Mouse (Mus musculus) midbrain, embryonic 13.5 days (tissue): ENCODE results near the gene Babam2. TPM values are rescaled to one million over a fixed set of nuclear protein-coding genes. Genes with fewer than 3 reads are reported as not detected.

Source experiments
- ATAC-seq: fragments of 200-750 bp; cut with Nextera tagmentation; 2 replicates; pipeline ENCODE4 v1.8.0; 2017; ENCODE audit warnings: mild to moderate bottlenecking, moderate TSS enrichment, moderate library complexity
- H3K27ac ChIP-seq: fragments of 300-500 bp; sonication (generic); 2 replicates; pipeline ENCODE4 v1.5.1; 2015; ENCODE audit warnings: inconsistent platforms, mild to moderate bottlenecking, moderate library complexity
- H3K27me3 ChIP-seq: fragments of 300-500 bp; sonication (generic); 2 replicates; pipeline ENCODE4 v1.6.1; 2015; ENCODE audit warnings: mild to moderate bottlenecking, inconsistent platforms
- H3K36me3 ChIP-seq: fragments of 300-500 bp; sonication (generic); 2 replicates; pipeline ENCODE4 v1.6.1; 2015; ENCODE audit warnings: mild to moderate bottlenecking, inconsistent platforms
- H3K4me1 ChIP-seq: fragments of 300-500 bp; sonication (generic); replicated peaks from 2 replicates; pipeline ENCODE4 v1.6.1; 2015; ENCODE audit warnings: inconsistent platforms
- H3K4me2 ChIP-seq: fragments of 300-500 bp; sonication (generic); replicated peaks from 2 replicates; pipeline ENCODE4 v1.6.1; 2015; ENCODE audit warnings: moderate library complexity, mild to moderate bottlenecking, inconsistent platforms
- H3K4me3 ChIP-seq: fragments of 300-500 bp; sonication (generic); replicated peaks from 2 replicates; pipeline ENCODE4 v1.5.1; 2015; ENCODE audit warnings: mild to moderate bottlenecking, inconsistent platforms
- H3K9ac ChIP-seq: fragments of 300-500 bp; sonication (generic); replicated peaks from 2 replicates; pipeline ENCODE4 v1.6.1; 2015; ENCODE audit warnings: mild to moderate bottlenecking, inconsistent platforms
- H3K9me3 ChIP-seq: fragments of 300-500 bp; sonication (generic); 2 replicates; pipeline ENCODE4 v1.6.1; 2016; ENCODE audit warnings: mild to moderate bottlenecking, inconsistent platforms
- WGBS: fragments of 180-500 bp; shearing (Covaris S2); methylation state at CpG from one replicate; pipeline ENCODE4 v1.1.7; 2015; 5-methylcytosine and 5-hydroxymethylcytosine counted together
- polyA plus RNA-seq: library from polyadenylated mRNA; unstranded; fragments of >200 nt; fragmentation: Nextera tagmentation; extraction: Ambion mirVana; gene quantifications from 2 replicates; pipeline ENCODE4 v1.2.1, GENCODE M21; 2015

Babam2 gene
- polyA plus RNA-seq, result 63.4 and 64.7 TPM in 2 replicates

- H3K27ac ChIP-seq, result peak within 1 kb of the TSS; percentile 92
- peak within 1 kb of the TSS; percentile 79 for H3K4me3 ChIP-seq
- no peaks in the 10 kb centered on the region for H3K27me3 ChIP-seq
- H3K4me2 ChIP-seq, result peak within 1 kb of the TSS; percentile 80
- H3K9me3 ChIP-seq, result no peaks in the 10 kb centered on the region
- H3K9ac ChIP-seq, result peak within 1 kb of the TSS; percentile 85
- peak; percentile 98 for ATAC-seq
- H3K4me1 ChIP-seq, result peaks cover 10% of the 10 kb centered on the region
- WGBS, result under 1% methylated on average over 70 of the region's 71 CpGs
- H3K36me3 ChIP-seq, result no peaks in the 10 kb centered on the region
Observed at GRCm38 (mm10) chr5:31697644-31698296, at the start of gene Babam2. Gene Babam2, plus strand, starts transcription at chr5:31697684.

DNA sequence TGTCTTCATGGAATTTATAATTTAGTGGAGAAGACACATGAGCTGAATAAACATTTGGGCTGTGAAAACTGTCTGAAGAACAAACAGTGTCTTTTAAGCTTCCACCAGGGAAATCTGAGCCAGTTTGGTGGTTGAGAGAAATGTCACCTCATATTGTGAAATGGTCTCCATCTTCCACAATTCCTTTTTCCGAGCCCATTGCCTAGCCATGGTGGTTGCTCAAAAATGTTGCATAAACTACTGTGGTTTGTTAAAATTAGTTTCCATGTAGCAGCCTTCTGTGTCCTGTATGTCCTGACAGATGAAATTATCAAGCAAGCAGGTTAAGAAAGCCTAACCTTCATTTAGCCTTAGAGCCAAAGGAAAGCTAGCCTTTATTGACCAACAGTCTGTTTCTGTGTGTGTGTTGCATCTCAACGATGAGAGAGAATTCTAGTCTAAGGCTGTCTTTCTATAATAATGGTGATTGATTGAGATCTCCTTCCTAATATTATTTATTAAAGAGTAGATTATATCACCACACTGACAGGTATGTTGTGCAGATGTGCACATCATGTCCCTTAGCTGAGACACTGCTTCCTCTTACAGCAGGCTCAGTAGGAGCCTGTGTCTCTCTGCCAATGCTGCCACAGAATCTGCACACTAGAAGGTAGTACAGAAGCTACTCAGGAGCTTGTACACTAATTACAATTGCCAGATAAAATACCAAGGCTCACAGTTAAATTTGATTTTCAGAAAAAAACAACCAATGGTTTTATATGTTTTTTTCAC lies 46.8 kb upstream of the Babam2 start:
- no peak overlapping the region for H3K4me3 ChIP-seq
- H3K4me1 ChIP-seq, result no peaks in the 10 kb centered on the region
- H3K9me3 ChIP-seq, result no peaks in the 10 kb centered on the region
- H3K36me3 ChIP-seq, result 0 out of 2 replicates have a peak, but pooled peaks cover 3% of the 10 kb centered on the region
- no peak overlapping the region for H3K4me2 ChIP-seq
- H3K27ac ChIP-seq, result no peak overlapping the region
- ATAC-seq, result no peak
- H3K9ac ChIP-seq, result no peak overlapping the region
- 90% methylated on average over 2 of the region's 2 CpGs for WGBS
- H3K27me3 ChIP-seq, result no peaks in the 10 kb centered on the region

- H3K4me2 ChIP-seq, result no peak overlapping the region
- H3K36me3 ChIP-seq, result 0 out of 2 replicates have a peak, but pooled peaks cover 3% of the 10 kb centered on the region
- no peak overlapping the region for H3K4me3 ChIP-seq
- H3K9ac ChIP-seq, result no peak overlapping the region
- no peaks in the 10 kb centered on the region for H3K27me3 ChIP-seq
- no peaks in the 10 kb centered on the region for H3K4me1 ChIP-seq
- 89% methylated on average over 1 of the region's 1 CpGs for WGBS
- no peaks in the 10 kb centered on the region for H3K9me3 ChIP-seq
- no peak overlapping the region for H3K27ac ChIP-seq
- ATAC-seq, result no peak
Observed at GRCm38 (mm10) chr5:31655688-31656190, 41.7 kb upstream of the Babam2 start.

DNA sequence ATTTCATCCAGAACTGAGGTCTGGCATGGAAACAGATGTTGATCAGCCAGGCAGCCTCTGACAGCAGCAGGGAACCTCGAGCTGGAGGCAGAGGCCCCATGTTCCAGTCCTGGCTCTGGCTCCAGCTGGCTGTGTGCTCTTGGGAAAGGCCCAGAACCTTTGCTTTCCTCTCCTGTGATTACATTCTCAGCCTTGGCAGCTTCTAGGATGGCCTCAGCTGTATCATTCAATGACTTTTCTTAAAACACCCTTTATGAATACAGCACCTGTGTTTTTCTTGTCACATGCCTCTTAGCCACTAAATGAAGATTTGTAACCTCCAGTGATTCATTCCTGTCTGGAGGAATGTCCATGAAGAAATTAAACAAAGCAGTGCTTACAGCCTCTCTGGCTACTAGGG lies 31.3 kb upstream of the Babam2 start:
- WGBS, result 58% methylated on average over 1 of the region's 1 CpGs
- Histone ChIP-seq H3K27ac (no peak overlapping the region), H3K9ac (no peak overlapping the region), H3K4me3 (no peak overlapping the region), H3K4me1 (no peaks in the 10 kb centered on the region), H3K36me3 (no peaks in the 10 kb centered on the region), H3K9me3 (no peaks in the 10 kb centered on the region), H3K4me2 (no peak overlapping the region), H3K27me3 (no peaks in the 10 kb centered on the region)
- no peak for ATAC-seq

GRCm38 (mm10) chr5:31668325-31668968 lies 29.0 kb upstream of the Babam2 start:
- ATAC-seq, result no peak
- Histone ChIP-seq H3K4me1 (no peaks in the 10 kb centered on the region), H3K4me3 (no peak overlapping the region), H3K27ac (no peak overlapping the region), H3K9me3 (no peaks in the 10 kb centered on the region), H3K9ac (no peak overlapping the region), H3K27me3 (no peaks in the 10 kb centered on the region), H3K36me3 (no peaks in the 10 kb centered on the region), H3K4me2 (no peak overlapping the region)
- 58% methylated on average over 13 of the region's 13 CpGs for WGBS

GRCm38 (mm10) chr5:31669984-31670383 lies 27.5 kb upstream of the Babam2 start:
- WGBS, result 77% methylated on average over 5 of the region's 5 CpGs
- Histone ChIP-seq H3K4me2 (no peak overlapping the region), H3K9ac (no peak overlapping the region), H3K4me1 (no peaks in the 10 kb centered on the region), H3K9me3 (no peaks in the 10 kb centered on the region), H3K27ac (no peak overlapping the region), H3K36me3 (no peaks in the 10 kb centered on the region), H3K27me3 (no peaks in the 10 kb centered on the region), H3K4me3 (no peak overlapping the region)
- ATAC-seq, result no peak

DNA sequence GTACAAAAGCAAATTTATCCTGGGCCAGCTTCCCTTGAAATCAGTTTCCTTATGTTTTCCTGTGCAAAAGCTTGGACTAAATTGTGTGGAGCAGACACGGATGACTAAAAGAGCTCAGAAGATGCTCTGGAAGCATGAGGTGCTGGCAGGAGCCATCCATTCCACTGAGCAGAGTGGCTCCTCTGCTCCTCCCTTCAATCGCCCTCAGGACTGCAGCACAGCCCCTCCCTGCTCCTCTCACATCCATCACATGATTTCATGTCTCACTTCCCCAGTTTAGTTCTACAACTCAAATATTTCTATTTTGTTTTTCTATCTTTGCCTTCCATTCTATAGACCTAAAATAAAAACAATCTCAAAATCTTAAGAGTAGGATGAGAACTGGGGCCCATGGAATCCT lies 26.3 kb upstream of the Babam2 start:
- Histone ChIP-seq H3K4me1 (no peaks in the 10 kb centered on the region), H3K27ac (no peak overlapping the region), H3K9me3 (no peaks in the 10 kb centered on the region), H3K4me3 (no peak overlapping the region), H3K4me2 (no peak overlapping the region), H3K27me3 (no peaks in the 10 kb centered on the region), H3K9ac (no peak overlapping the region), H3K36me3 (no peaks in the 10 kb centered on the region)
- 63% methylated on average over 2 of the region's 2 CpGs for WGBS
- no peak for ATAC-seq

- H3K9ac ChIP-seq, result no peak overlapping the region
- H3K27me3 ChIP-seq, result no peaks in the 10 kb centered on the region
- H3K9me3 ChIP-seq, result no peaks in the 10 kb centered on the region
- H3K27ac ChIP-seq, result no peak overlapping the region
- no peak overlapping the region for H3K4me3 ChIP-seq
- ATAC-seq, result no peak
- H3K36me3 ChIP-seq, result no peaks in the 10 kb centered on the region
- H3K4me1 ChIP-seq, result no peaks in the 10 kb centered on the region
- 87% methylated on average over 2 of the region's 2 CpGs for WGBS
- H3K4me2 ChIP-seq, result no peak overlapping the region
Observed at GRCm38 (mm10) chr5:31673431-31673830, 24.1 kb upstream of the Babam2 start.

DNA sequence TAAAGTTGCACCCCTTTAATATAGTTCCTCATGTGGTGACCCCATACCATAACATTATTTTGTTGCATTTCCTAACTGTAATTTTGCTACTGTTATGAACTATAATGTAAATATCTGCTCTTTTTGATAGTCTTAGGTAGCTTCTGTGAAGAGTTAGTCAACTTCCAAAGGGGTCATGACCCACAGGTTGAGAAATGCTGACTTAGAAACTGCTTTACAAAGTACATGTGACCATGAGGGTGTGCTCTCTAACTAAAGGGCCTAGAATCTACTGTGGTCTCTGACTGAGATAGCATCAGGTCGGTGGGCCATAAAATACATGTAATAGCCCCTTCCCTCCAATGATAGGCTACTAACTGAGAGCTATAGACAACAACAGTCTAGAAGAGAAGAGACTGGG lies 19.5 kb upstream of the Babam2 start:
- H3K9ac ChIP-seq, result no peak overlapping the region
- H3K4me2 ChIP-seq, result no peak overlapping the region
- ATAC-seq, result no peak

DNA sequence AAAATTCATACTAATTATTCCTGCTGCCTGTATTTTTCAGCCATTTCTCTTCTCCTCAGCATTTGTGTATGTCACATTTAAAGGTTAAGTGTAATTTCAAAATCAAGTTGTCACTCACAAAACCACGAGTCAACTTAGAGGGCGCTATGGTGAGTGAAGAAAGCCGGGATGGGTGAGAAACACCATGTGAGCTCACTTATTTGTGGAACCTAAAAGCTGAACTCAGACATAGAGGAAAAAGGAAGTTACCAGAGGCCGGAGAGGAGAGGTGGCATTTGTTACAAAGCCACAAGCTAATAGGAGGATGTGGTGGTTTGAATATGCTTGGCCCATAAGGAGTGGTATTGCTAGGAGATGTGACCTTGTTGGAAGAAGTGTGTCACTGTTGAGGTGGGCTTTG lies 17.3 kb upstream of the Babam2 start:
- no peak overlapping the region for H3K4me3 ChIP-seq
- no peak overlapping the region for H3K4me2 ChIP-seq
- no peak overlapping the region for H3K9ac ChIP-seq
- no peak overlapping the region for H3K27ac ChIP-seq
- no peaks in the 10 kb centered on the region for H3K27me3 ChIP-seq
- H3K9me3 ChIP-seq, result no peaks in the 10 kb centered on the region
- H3K36me3 ChIP-seq, result no peaks in the 10 kb centered on the region
- 84% methylated on average over 4 of the region's 4 CpGs for WGBS
- ATAC-seq, result no peak
- H3K4me1 ChIP-seq, result no peaks in the 10 kb centered on the region

More for the DNA sequence above, 19.5 kb upstream of the Babam2 start:
- Histone ChIP-seq H3K36me3 (no peaks in the 10 kb centered on the region), H3K9me3 (no peaks in the 10 kb centered on the region), H3K4me3 (no peak overlapping the region), H3K27me3 (no peaks in the 10 kb centered on the region), H3K4me1 (no peaks in the 10 kb centered on the region), H3K27ac (no peak overlapping the region)
- WGBS, result 85% methylated on average over 1 of the region's 1 CpGs

DNA sequence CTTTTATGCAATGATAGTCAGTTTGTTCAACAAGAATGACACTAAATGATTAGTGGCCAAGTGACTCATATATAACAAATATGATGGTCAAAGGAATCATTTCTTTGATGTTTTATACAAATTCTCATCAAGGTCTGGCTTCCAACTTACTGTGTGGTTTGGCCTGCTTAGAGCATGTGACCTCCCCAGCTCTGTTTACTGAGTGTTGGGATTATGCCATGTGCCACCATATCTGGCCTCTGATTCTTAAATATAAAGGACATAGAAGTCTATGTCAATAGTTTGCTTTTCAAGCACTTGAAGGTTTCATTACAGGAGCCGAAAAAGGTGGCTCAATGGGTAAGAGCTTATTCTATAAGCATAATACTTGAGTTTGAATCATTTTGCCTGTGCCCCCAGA lies 15.2 kb upstream of the Babam2 start:
- no peak overlapping the region for H3K9ac ChIP-seq
- H3K27ac ChIP-seq, result no peak overlapping the region
- no peak overlapping the region for H3K4me3 ChIP-seq
- H3K36me3 ChIP-seq, result no peaks in the 10 kb centered on the region
- no peaks in the 10 kb centered on the region for H3K4me1 ChIP-seq
- H3K4me2 ChIP-seq, result no peak overlapping the region
- no peaks in the 10 kb centered on the region for H3K27me3 ChIP-seq
- H3K9me3 ChIP-seq, result no peaks in the 10 kb centered on the region
- no peak for ATAC-seq
- WGBS, result 92% methylated on average over 1 of the region's 1 CpGs

DNA sequence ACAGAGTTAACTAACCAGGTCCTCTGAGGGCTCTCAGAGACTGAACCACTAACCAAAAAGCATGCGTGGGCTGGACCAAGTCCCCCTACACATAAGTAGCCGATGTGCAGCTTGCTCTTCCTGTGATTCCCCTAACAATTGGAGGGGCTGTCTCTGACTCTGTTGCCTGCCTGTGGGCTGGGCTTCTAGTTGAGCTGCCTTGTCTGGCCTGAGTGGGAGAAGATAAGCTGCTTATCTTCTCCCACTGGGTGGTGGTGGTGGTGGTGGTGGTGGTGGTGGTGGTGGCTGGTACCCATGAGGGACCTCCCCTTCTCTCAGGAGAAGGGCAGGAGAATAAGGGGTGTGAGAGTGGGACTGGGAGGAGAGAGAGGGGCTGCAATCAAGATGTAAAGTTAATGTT lies 11.4 kb upstream of the Babam2 start:
- Histone ChIP-seq H3K27ac (no peak overlapping the region), H3K4me2 (no peak overlapping the region), H3K4me3 (no peak overlapping the region), H3K4me1 (no peaks in the 10 kb centered on the region), H3K9me3 (no peaks in the 10 kb centered on the region), H3K36me3 (no peaks in the 10 kb centered on the region), H3K27me3 (no peaks in the 10 kb centered on the region), H3K9ac (no peak overlapping the region)
- ATAC-seq, result no peak
- 33% methylated on average over 2 of the region's 2 CpGs for WGBS
